Mouse (Mus musculus) frontal cortex, postnatal 25 days (tissue): ENCODE data around the gene Rnf2.

ENCODE experiments used
- DNase-seq, 2 experiments: peaks; one replicate each; pipeline ENCODE4 v3.0.0; 2022; ENCODE audit warnings: low spot score in 2 of 2

Rnf2 gene

DNA sequence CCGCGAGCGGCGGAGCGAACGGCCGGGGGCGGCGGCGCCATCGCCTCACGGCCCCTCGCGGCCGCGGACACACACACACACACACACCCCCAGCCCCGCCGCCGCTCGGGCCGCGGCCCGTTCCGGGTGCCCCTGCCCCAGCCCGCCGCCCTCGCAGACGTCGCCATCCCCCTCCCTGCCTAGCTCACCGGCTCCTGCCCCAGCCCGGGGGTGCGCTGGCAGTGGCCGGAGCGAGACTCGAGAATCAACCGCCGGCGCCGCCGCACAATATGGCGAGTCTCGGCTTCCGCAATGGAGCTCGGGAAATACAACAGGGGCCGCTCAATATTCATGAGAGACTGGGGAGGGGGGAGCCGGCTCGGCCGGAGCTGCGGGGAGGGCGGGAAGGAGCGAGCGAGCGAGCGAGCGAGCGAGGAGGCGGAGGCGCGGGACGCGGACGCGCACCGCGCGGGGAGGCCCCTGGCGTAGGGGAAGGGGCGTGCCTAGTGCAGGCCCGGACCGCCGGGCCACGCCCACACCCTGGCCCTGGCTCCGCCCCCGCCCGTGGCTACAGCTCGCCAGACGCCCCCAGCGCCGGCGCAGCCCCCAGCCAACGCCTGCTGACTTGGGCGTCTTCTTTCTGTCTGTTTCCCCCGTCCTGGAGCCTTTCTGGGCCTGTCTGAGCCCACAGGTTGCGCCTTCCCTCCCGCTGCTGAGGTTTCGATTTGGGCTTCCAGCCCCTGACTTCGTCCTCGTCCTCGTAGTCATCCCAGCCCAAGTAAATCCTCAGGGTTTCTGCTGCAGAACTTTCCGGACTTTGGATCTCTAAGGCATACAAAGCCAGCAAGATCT lies at the start of gene Rnf2:
Gene Rnf2 (minus strand): TSS at position 425 of the 831 bp plus-strand sequence.
- peak; percentile 62 to 75 for DNase-seq

DNA sequence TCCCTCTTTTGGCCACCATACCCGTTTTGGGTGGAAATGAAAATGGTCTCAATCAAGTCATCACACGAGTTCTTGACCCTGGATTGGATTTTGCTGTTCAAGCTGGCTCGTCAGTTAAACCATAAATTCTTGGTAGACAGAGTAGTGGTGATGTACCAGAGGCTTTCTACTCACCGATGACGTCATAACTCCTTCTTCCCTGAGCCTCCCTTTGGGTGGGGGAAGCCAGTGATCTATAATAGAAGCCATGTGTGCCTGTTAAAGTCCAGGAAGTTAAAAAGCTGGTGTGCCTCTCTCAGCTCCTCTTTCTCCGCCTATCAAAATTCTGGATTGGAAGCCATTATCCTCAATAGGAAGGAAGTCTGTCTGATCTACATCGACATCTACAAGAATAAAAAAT lies 49.0 kb upstream of the Rnf2 start:
- no peak for DNase-seq

DNA sequence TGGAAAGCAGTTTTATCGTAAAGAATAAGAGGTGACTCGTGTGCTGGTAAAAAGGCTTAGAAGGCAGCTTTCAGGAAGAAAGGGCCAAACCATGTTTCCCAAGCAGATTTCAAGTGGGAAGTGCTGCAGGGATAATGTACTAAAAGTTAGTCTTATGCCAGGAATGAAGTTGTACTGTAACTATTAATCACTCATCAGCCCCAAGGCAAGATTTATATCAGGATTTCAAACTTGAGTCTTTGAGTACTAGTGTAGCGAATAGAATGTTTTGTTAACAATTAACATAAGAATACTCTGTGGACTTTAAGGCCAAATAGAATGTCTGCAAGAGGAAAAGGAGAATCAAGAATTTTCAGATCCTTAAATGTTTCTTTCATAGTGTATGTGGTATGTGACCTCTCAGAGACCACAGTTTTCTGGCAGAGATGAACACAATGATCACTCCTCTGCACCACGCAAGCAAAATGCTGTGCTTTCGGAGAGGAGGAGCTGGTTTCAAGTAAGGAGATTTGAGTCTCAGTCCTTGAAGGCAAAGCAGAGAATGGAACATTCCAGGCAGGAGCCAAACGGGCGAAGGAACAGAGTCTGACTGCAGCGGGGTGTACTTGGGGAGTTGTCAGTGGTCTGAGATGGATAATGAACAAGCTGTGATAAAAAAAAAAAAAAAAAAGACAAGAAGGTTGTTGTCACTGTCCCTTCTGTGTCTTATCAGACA lies 48.3 kb upstream of the Rnf2 start:
- no peak for DNase-seq

DNA sequence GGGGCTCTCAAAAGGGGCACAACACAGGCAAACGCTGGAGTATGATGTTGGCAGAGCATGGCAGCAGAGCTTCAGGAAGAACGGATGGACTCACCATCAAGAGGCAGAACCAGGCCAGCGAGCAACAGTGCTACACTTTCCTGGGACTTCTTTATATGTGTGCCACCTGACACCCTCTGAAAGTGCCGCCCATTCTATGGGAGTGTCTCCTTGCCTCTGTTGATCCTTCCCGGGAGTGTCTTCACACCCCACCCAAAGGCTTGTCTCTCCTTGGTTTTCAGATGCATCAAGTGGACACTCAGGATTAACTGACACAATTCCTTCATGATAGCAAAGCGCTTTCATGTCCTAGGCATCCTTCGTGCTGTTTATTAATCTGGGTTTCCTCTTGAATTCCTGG lies 44.8 kb upstream of the Rnf2 start:
- DNase-seq: no peak

DNA sequence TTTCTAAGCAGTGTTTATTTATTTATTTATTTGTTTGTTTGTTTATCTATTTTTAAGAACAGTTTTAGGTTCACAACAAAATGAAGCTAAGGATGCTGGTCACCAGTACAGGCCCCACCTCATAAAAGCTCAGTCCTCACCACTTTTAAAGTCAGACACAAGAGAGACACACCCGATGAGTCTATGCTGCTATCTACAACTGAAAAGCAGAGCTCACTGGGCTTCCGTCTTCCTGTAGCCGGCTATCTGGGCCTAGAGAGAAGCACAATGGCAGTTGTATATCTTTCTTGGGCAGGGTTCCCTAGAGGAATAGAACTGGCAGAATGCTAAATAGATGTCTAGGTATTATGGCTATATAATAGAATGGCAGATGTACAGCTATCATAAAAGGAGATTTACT lies 43.8 kb upstream of the Rnf2 start:
- DNase-seq: no peak

DNA sequence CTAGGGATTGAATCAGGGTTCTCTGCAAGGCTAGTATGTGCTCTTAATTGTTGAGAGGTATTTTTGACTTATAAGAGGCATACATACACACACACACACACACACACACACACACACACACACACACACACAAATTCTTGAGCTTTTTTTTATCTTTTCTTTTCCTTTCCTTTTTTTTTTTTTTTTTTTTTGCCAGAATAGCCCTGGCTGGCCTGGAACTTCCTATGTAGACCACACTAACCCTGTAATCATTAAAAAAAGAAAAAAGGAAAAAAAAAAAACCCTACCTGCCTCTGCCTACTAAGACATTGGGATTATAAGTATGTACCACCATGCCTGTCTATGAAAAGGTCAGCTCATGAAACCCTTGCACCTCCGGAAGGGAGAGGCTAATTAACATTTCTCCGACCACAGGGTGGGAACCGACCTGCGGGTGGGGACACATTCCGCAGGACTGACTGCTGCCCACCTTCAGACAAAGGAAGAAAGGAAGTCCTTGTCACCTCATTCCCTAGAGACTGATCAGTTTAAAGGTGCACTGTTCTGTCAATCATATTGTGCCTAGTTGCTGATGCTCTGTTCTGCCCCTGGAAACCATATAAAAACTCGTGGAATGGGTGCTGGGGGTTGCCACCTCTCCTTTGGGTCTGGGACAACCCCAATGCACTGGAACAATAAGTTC lies 43.2 kb upstream of the Rnf2 start:
- no peak for DNase-seq

DNA sequence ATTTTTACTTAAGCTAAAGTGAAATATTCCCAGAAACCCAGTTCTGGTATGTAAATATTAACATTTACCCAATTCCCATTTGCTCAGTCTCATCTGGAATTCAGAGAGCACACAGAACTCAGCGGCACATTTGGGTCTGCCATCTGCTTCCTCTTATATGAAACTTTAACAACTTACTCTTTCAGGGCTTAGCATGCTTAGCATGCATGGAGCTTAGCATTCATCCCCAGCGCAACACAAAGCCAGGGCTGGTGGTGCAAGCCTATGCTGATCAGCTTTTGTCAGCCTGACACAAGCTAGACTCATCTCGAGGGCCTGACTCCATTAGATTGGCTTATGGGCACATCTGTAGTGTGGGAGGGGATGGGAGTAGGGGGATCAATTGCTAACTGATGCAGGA lies 25.9 kb upstream of the Rnf2 start:
- DNase-seq: no peak

DNA sequence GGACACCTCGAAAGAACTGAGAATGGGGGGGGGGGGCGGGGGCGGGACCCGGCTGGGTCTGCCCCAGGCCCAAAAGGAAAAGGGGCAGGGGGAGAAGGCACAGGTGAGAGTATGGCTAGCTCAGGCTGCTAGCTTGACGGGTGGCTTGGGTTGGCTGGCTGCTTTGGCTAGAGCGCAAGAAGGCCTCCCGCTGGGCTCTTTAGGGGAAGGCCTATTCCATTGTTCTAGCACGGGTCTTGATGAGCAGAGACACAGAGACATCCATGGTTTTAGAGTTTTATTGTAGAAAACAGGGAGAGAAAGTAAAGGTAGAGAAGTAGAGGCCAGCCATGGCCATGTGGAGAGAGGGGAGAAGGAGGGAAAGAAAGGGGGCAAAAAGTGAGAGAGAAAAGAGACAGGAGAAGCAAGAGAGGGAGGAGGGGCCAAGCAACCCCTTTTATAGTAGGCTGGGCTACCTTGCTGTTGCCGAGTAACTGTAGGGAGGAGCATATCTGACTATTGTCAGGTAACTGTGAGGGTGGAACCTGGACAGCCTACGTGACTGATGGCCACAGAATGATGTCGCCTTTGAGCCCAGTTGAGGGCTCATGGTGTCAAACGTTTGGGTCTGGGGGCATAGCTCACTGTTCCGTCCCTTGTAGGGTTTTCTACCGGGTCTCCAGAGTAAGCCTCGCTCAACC lies 17.0 kb upstream of the Rnf2 start:
- no peak for DNase-seq

DNA sequence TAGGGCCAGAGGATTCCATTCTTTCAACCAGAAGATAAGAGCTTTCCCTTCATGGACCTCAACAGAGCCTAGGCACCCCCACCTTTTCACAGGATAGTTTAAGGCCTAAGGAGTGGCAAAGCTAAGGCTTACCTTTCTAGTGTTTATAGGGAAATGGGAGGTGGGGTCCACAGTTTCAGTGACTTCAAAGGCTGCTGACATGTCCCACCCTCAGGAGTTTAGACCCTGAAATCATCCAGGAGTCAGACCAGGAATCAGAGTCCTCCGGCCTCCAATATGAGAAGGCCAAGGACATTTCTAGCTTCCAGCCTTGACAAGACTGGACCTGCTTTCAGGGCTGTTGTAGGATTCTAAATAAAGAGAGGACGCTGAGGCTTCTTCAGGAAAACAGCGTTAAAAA lies 16.1 kb upstream of the Rnf2 start:
- no peak for DNase-seq

DNA sequence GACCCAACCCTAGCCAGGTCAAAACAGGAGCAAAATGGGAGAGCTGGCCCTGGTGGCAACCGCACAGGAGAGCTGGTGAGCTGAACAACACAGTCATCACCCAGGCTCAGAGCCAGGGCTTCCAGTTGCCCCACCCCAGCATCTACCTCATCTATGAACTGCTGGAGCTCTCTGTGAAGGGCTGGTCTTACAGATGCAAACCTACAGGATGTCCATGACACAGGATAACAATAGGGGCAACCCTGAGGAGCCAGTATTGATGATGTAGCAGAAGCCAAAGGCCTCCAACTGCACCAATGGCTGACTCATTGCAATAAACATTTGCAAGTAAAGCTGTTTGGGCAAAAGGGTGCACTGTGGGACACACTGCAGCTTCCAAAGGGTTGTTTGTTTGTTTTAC lies 15.0 kb upstream of the Rnf2 start:
- no peak for DNase-seq

DNA sequence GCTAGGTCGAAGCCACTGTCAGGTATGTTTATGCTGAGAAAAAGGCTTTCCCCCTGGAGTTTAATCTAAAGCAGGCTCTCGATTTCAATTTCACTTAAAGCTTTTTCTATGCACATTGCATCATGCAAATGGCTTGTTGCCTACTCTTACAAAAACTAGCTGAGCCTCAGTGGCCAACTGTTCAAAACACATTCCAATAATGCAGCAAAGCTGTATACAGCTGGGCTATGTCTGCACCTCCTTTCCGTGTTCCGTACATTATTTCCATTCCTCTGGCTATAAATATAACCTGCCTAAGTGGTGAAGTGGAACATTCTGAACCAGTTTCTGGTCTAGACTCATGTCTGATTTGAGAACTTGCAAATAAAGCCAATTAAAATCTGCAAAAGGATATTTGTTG lies 13.4 kb upstream of the Rnf2 start:
- no peak for DNase-seq

DNA sequence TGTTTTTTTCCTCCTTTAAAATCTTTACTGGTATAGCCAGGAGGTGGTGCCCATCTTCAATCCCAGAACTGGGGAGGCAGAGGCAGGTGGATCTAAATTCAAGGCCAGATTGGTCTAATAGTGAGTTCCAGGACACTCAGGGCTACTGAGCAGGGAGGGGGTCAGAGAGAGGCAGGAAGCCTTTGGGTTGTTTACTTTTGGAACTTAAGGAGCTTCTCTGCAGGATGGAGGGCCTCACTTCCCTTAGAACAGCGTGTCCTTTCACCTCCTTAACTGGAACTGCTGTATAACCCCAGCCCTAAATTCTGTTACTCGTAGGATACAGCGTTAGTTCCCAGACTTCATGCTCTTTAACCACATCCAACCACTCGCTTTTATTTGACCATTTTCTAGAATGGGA lies 10.1 kb upstream of the Rnf2 start:
- no peak for DNase-seq

DNA sequence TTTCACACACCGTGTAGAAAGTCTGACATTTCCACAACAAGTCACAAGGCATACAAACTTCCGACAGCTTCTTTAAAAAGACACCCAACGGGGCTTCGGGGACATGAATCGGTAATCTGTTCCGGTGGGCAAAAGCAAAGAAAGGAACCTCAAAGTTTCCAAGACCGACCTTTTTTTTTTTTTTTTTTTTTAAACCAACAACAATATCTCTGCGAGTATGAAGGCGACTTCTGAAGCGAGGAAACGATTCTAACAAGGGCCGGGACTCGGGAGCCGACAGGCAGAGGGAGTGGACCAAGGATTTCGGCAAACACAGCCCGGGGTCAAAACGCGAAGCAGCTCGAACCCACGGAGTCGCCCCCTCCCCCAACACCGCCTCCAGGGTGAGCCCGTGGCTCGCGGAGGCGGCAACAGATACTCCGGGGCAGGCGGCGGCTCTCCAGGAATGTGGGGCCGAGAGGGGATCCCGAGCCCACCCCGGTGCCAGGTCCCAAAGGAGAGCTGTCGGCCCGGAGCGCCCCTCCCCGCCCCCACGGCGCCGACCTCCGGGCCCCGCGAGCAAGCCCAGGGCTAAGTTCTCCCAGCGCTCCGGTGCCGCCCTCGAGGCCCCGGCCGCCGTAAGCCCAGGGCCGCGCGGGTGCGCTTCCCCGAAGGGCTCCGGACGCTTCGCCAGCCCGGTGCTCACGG lies 797 bp downstream of the Rnf2 start:
- DNase-seq: peak; percentile 15 to 27

DNA sequence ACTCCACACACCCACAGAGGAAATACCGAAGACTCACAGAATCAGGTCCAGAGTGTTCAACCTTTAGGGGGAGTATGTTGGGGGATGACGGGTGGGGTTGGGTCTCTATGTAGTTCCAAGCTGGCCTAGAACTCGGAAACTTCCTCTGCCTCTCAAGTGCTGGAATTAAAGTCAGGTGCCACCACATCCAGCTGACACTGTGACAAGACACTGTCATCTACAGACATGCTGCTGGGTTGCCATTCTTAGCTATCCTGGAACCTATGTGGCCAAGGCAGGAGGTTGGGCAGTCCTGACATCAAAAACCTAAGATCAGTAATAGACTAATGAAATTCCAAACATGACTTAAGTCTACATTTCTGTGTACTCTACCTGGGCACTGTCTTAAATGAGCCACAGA lies 2.4 kb downstream of the Rnf2 start:
- DNase-seq: no peak

DNA sequence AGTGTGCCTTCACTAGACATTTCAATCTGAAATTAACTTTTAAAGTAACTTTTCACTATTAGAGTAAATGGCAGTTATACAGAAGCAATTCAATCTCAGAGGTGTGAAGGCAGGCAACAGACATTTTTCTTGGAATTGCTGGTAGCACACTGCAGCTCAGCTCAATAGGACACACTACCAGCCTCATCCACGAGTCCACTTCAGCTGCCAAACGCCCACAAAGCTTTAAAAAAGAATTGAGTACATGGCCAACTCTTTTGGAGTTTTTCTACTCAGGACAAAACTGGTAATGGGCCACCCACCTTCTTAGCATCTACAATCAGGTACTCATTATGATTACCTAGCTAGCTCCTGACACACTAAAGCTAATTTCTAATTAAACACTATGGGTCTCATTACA lies 2.8 kb downstream of the Rnf2 start:
- DNase-seq: no peak

DNA sequence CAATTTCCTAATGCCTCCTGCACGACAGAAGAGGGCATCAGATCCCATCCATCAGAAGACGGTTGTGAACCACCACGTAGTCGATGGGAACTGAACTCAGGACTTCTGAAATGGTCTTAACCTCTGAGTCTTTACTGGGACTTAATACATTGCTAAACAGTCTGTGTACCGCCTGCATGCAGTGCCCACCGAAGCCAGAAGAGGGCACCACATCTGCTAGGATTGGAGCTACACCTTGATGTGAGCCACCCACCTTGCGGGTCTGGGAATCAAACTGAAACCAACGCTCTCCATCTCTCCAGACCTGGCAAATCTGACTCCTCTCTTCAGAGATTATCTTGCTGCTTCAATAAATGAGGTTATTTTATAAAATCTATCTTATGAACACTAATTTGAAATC lies 3.7 kb downstream of the Rnf2 start:
- no peak for DNase-seq

DNA sequence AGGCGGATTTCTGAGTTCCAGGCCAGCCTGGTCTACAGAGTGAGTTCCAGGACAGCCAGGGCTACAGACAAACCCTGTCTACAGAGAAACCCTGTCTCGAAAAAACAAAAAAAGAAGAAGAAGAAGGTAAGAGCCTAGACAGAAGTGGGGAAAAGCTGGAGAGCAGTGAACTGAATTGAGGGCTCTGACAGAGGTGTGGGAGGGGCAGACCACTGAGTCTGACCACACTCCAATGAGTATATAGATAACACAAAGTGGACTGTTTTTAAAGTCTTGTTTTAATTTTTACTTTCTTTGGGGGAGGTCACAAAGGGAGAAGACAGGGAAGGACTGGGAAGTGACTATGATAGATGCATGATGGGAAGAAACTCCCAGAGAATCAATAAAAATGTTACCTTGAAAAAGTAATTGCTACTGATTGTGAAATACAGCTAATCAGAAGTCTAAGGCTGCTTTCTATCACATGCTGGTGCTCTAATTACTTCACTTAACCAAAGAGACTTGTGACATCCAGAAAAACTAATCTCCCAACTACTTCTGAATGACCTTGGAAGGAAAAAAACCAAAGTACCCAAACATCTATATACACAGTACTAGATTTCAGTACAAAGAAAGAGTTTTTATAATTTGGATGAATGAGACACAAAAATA lies 5.0 kb downstream of the Rnf2 start:
- DNase-seq: no peak

DNA sequence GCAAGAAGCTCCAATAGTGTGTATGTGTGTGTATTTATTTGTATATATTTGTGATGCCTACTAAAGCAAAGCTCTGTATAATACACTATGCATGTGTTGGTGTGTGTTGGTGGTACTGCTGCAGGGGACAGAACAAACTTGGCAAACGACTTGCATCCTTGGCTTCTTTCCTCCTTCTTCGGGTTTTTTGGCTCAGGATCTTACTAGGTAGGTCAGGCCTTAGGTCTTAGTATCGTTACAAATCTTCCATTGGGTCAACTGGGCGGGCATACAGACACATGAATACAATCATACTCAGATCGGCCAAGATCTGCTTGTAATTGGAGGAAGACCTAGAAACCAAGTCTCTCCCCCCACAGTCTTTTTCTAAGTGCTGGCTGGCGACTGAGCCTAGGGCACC lies 6.0 kb downstream of the Rnf2 start:
- no peak for DNase-seq

DNA sequence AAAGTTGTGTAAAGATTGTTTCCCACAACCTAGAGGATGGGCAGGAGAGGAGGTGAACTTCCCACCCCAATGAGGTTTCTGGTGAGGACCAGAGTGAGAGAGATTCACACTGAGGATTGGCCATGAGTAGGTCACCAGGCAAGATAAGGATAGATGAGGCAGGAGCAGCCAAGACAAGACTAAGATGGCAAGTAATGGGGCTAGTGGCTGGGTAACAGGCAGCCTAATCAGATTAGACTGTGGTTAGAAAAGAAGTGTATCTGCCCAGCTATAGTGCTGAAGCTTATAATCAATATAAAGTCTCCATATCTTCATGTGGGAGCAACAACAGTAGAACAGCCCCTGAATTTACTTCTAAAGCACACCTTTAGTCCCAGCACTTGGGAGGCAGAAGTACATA lies 6.9 kb downstream of the Rnf2 start:
- no peak for DNase-seq

DNA sequence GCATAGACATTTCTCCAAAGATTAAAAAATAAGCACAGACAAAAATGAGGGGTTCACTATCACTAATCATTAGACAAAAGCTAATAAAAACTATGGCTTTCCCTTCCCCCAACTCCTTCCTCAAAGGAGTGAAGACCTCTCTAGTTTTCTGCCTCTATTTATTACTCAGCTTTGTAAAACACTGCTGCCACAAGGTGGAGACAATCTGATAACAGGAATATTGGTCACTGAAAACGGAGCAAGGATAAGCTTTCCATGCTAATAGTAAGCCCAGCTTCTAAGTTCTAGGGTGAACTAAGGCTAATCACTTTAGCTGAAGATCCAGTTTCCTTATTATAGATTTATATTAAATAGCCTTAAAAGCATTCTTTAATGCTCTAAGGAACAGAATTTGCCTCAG lies 8.3 kb downstream of the Rnf2 start:
- DNase-seq: no peak

DNA sequence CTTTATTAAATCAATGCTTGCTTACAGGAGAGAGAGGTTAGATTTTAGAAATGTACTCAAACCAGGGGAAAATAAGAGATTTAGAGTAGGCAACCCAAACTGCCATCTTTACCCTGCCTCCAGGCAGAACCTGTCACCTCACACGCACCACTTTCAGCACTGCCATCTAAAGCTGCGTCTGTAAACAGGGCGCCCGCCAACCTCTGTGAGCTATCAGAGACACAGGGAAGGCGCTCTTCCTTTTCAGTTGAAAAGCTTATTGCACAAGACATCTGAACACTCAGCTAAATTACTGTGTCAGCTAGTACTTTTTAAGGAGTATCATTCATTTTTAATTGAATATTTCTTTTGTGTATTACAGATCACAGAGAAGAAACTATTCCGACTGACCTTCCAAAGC lies 10.9 kb downstream of the Rnf2 start:
- no peak for DNase-seq
